ENCODE assay signal across 18 mouse cellular contexts in the genomic region with DNA sequence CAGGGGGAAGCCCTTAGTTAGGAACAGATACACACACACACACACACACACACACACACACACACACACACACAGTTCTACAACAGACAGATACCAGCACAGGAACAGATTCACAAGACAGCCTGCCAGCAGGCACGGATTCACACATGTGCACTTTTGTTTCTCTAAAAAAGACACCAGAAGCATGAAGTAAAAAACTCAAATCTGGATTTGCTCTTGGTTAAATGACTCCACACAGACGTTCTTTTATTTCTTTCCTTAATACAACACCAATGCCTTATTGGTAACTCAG. TPM values are rescaled to one million over a fixed set of nuclear protein-coding genes. Genes with fewer than 3 reads are reported as not detected.
DNase-seq lines count a peak whose midpoint lies in the region; ATAC-seq lines count a peak whose summit lies in the region.
"Had no signal": no experiment of that assay in that cellular context is flagged by ENCODE, and none has a peak within 500 bp of the region (broad histone marks: within the 10 kb centered on the region; RNA-seq: fewer than 3 reads in every experiment).

No protein-coding gene starts in this region.

- no peak overlapping the region for H3K4me2 ChIP-seq in limb, embryonic 13.5 days (replicated peaks)
- H3K4me2 ChIP-seq: embryonic facial prominence, embryonic 13.5 days; heart, embryonic 15.5 days; neural tube, embryonic 13.5 days had no signal

- 57% methylated on average over 2 of the region's 2 CpGs for WGBS in limb, embryonic 13.5 days
- WGBS in limb, embryonic 10.5 days, result 88% methylated on average over 2 of the region's 2 CpGs
- WGBS in hindbrain, embryonic 10.5 days, result 76% methylated on average over 2 of the region's 2 CpGs

- peak; percentile 19 for DNase-seq in adrenal gland, postnatal 14 days
- DNase-seq in adrenal gland, postnatal 10 days, result no peak
- no peak for DNase-seq in limb, embryonic 10.5 days (ENCODE audit: low spot score)
- peak; percentile 25 for DNase-seq in A20 (ENCODE audit: low read depth, low spot score)
- peak; percentile 48 for DNase-seq in layer of hippocampus, adult 9-10 months (ENCODE audit: low spot score)
- no peak for DNase-seq in hindbrain, embryonic 10.5 days (ENCODE audit: low spot score)
- DNase-seq in gastrocnemius, postnatal 4 days (ENCODE audit: low spot score in 2 of 2), result no peak
- DNase-seq: adrenal gland, postnatal 25 days; cerebellum, adult 9-11 months; kidney, adult 18-20 months; kidney, postnatal 10 days; lung, postnatal 14 days had no signal

- H3K9ac ChIP-seq in limb, embryonic 13.5 days, result no peak overlapping the region
- H3K9ac ChIP-seq: embryonic facial prominence, embryonic 13.5 days; heart, embryonic 15.5 days; liver, embryonic 14.5 days; neural tube, embryonic 13.5 days had no signal

- peaks cover 30% of the 10 kb centered on the region for H3K4me1 ChIP-seq in limb, embryonic 13.5 days
- peaks cover 6% of the 10 kb centered on the region; the same call in 1 of the 2 replicates for H3K4me1 ChIP-seq in limb, embryonic 10.5 days
- peaks cover 10% of the 10 kb centered on the region; the same call in 1 of the 2 replicates for H3K4me1 ChIP-seq in hindbrain, embryonic 10.5 days (replicated peaks)
- H3K4me1 ChIP-seq: heart, embryonic 15.5 days had no signal

- no peak for ATAC-seq in limb, embryonic 13.5 days (ENCODE audit: low FRiP score, low read depth)

- H3K27ac ChIP-seq in limb, embryonic 13.5 days, result peak overlapping the region; percentile 52; the same call in 1 of the 2 replicates
- H3K27ac ChIP-seq in limb, embryonic 10.5 days, result no peak overlapping the region
- no peak overlapping the region for H3K27ac ChIP-seq in hindbrain, embryonic 10.5 days
- H3K27ac ChIP-seq: embryonic facial prominence, embryonic 13.5 days; heart, embryonic 15.5 days; liver, embryonic 14.5 days; neural tube, embryonic 13.5 days had no signal

- H3K9me3 ChIP-seq in limb, embryonic 13.5 days, result no peaks in the 10 kb centered on the region
- H3K9me3 ChIP-seq in limb, embryonic 10.5 days (replicated peaks), result no peaks in the 10 kb centered on the region
- no peaks in the 10 kb centered on the region for H3K9me3 ChIP-seq in hindbrain, embryonic 10.5 days
- H3K9me3 ChIP-seq: embryonic facial prominence, embryonic 13.5 days; heart, embryonic 15.5 days; neural tube, embryonic 13.5 days had no signal

- no peaks in the 10 kb centered on the region for H3K36me3 ChIP-seq in limb, embryonic 13.5 days
- no peaks in the 10 kb centered on the region for H3K36me3 ChIP-seq in limb, embryonic 10.5 days
- H3K36me3 ChIP-seq in hindbrain, embryonic 10.5 days, result no peaks in the 10 kb centered on the region
- H3K36me3 ChIP-seq: embryonic facial prominence, embryonic 13.5 days; heart, embryonic 15.5 days; neural tube, embryonic 13.5 days had no signal

- H3K4me3 ChIP-seq in limb, embryonic 13.5 days, result no peak overlapping the region
- no peak overlapping the region for H3K4me3 ChIP-seq in limb, embryonic 10.5 days
- no peak overlapping the region for H3K4me3 ChIP-seq in hindbrain, embryonic 10.5 days
- H3K4me3 ChIP-seq: embryonic facial prominence, embryonic 13.5 days; heart, embryonic 15.5 days; neural tube, embryonic 13.5 days had no signal

- no peaks in the 10 kb centered on the region for H3K27me3 ChIP-seq in limb, embryonic 13.5 days
- no peaks in the 10 kb centered on the region for H3K27me3 ChIP-seq in limb, embryonic 10.5 days (ENCODE audit: low read depth, poor library complexity, severe bottlenecking)
- no peaks in the 10 kb centered on the region for H3K27me3 ChIP-seq in hindbrain, embryonic 10.5 days (ENCODE audit: insufficient read depth, poor library complexity, severe bottlenecking)
- H3K27me3 ChIP-seq: CH12.LX; embryonic facial prominence, embryonic 13.5 days; heart, embryonic 15.5 days; neural tube, embryonic 13.5 days had no signal

RNA-seq across cellular contexts. Expression of gene Tmem30a, which starts 7.6 kb away (rescaled TPM):
- total RNA-seq in adrenal gland, postnatal 14 days (2021), result 98.9 and 105 TPM in 2 replicates
- 10 to 100 TPM; 84.0 to 91.0 TPM for total RNA-seq in adrenal gland, postnatal 10 days (2021)
- 51.4 and 54.5 TPM in 2 replicates for polyA plus RNA-seq in limb, embryonic 13.5 days (2015; fragmentation: Nextera tagmentation; extraction: Ambion mirVana)
- 43.0 and 45.0 TPM in 2 replicates for polyA plus RNA-seq in limb, embryonic 10.5 days (2016; fragmentation: Nextera tagmentation; extraction: Ambion mirVana)
- polyA plus RNA-seq in hindbrain, embryonic 10.5 days (2016; fragmentation: Nextera tagmentation; extraction: Ambion mirVana), result 60.7 and 61.2 TPM in 2 replicates
- total RNA-seq in gastrocnemius, postnatal 4 days (2021), result 10 to 100 TPM; 44.8 to 47.5 TPM

RNA-seq across cellular contexts. Expression of gene Cox7a2, which starts 26.1 kb away (rescaled TPM):
- total RNA-seq in adrenal gland, postnatal 14 days (2021), result 462 and 474 TPM in 2 replicates
- 100 to 1,000 TPM; 606 to 637 TPM for total RNA-seq in adrenal gland, postnatal 10 days (2021)
- polyA plus RNA-seq in limb, embryonic 13.5 days (2015; fragmentation: Nextera tagmentation; extraction: Ambion mirVana), result 622 and 629 TPM in 2 replicates
- 670 and 730 TPM in 2 replicates for polyA plus RNA-seq in limb, embryonic 10.5 days (2016; fragmentation: Nextera tagmentation; extraction: Ambion mirVana)
- 667 and 753 TPM in 2 replicates for polyA plus RNA-seq in hindbrain, embryonic 10.5 days (2016; fragmentation: Nextera tagmentation; extraction: Ambion mirVana)
- total RNA-seq in gastrocnemius, postnatal 4 days (2021), result 100 to 1,000 TPM; 481 to 525 TPM

Comparison
In these comparisons a context has a peak if more than half of its experiments do, and no peak if none do; other contexts are left out.
1. DNase-seq: peak in adrenal gland, postnatal 14 days (single experiment), A20 (single experiment) and layer of hippocampus, adult 9-10 months (single experiment); none in adrenal gland, postnatal 10 days (single experiment), limb, embryonic 10.5 days (single experiment), hindbrain, embryonic 10.5 days (single experiment) and gastrocnemius, postnatal 4 days (0 of 2).